Mouse (Mus musculus) heart, adult 9 months (tissue): ENCODE measurements around the gene Cdc20.

Experiments used
- DNase-seq, 2 experiments: peaks; one replicate each; pipeline ENCODE4 v3.0.0; 2022; ENCODE audit warnings: low spot score in 2 of 2

Gene Cdc20

DNA sequence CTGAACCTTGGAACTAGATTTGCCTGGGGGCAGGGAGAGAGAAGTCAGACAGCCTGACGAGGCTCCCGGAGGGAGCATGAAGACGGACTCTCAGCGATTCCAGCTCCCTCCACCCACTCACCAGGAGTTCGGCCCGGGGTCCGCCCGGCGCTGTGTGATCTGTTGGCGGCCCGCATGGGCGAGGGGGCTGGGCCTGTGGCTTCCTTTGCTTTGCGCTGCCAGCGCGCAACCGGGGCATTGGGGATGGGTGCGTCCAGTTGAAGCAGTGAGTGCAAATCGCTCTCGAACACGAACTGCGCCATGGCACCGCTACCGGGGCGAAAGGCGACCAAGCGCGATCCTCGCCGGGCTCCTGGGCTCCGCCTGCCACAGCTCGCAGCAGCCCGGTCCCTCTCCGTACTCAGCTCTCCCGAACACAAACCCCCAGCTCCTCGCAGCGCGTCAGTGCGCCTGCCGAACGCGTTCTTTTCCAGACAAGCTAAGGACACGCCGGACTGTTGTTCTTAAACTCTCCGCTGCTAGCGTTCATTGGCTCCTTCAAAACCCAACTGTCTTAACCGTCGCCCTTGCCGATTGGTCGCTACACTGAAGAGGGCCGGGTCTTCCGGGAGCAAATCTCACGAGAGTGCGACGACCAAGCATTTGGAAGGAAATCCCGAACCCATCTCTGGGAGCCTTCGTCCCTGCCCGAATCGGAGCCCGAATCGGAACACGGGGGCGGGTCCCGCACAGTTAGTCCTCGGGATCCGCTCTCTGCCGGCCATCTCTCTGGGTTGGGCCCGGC is at the start of gene Cdc20:
Cdc20 (minus strand) TSS at position 533 of the 784 bp plus-strand sequence.
- peak; percentile 92 to 93 for DNase-seq

DNA sequence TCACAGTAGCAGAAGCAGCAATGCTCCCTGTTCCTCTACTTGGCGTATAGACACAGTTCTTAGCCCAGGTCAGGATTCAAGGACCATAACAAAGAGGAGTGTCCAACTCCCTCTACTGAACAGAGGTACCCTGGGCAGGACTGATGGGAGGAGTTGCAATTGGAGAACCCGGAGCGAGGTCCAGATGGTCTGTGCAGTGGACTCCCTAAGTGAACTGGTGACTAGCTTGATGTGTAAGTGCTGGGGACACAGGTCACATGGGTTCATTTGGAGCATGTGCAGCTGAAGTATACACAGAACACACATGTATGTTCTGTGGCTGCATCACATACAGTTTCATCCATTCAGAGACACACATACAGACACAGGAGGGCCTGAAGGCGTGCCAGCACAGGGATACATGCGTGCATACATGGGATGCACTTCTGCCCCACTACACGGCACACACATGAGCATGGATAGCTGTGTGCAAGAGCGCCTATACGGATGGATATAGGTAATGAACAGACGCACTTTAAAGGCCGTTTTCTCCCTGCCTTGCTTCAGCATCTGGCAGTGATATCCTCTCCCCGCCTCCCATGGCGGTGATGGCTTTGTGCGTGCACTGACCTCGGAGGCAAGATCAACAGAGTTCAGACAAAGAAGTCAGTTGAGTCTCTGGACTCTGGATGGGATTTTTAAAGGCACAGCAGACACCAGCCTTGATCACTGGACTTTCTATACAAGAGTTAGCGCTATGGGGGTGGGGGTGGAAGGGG is 39.8 kb upstream of the Cdc20 start:
- DNase-seq: no peak

DNA sequence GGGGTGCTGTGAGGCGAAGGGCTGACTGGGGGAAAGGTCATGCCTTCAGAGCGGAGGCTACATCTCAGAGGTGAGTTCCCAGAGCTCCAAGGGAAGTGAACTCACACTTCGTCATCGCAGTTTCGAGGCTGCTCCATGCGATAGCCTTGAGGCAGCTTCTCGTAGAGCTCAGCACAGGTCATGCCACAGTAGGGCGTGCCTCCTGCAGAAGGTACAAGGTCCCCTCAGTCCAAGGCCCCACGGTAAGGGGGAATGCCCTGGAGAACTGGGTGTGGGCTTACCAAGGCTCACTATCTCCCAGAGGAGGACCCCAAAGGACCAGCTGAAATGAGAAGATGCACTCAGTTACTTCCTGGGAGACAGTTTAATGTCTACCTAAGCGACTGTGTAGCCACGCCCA is 35.5 kb upstream of the Cdc20 start:
- DNase-seq: no peak

DNA sequence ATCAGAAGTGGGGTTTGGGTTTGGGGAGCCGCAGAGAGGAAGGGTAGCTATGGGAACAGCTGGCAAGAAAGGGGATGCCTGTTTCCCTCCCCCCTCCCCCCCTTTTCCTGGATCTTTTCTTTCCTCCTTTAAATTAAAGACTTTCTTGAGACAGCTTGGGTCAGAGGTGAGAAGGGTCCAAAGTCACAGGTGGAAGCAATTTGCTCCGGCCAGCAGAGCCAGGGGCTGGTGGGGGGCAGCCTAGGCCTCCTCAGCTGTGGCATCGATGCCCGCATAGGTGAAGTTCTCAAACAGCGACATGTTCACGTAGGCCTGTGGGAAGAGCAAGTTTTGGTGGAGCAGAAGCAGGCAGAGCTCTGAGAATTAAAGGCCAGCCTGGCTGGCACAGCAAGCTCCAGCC is 34.1 kb upstream of the Cdc20 start:
- no peak for DNase-seq

DNA sequence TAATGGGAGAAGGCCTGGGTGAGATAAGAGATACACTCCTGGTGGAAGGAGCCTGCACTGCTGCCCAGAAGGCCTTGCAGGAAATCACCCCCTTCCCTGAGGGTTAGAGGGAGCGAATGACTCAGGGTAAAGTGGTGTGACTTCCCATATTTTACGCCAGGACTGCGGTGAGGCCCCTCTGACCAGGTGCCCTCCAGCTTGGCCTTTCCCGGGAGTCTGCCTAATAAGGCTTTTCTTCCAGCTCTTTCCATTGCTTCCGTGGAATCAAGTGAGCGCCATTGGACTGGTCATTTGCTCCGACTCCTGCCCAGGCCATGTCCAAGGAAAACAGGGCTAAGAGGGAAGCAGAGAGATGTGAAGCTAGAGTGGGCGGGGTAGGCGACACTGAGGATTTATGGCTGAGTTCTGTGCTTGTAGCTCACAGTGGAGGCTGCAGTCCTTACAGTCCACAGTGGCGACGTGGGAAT is 28.6 kb upstream of the Cdc20 start:
- peak; percentile 30 to 37 for DNase-seq

DNA sequence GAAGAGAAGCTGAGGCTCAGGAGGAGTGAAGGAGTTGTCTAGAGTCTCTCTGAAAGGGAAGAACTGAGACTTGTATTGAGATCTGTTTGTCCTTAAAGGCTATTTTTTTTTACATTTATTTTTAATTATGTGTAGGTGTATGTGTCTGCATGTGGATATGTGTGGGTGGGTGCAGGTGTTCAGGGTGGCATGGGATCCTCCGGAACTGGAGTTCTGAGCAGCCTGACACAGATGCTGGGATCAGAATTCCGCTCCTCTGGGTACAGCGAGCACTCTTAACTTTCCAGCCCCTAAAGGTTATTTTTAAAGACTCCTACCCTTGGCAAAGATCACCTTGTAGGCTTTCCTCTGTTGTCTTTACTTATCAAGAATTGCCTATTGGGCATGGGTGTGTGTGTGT is 27.8 kb upstream of the Cdc20 start:
- DNase-seq: no peak

DNA sequence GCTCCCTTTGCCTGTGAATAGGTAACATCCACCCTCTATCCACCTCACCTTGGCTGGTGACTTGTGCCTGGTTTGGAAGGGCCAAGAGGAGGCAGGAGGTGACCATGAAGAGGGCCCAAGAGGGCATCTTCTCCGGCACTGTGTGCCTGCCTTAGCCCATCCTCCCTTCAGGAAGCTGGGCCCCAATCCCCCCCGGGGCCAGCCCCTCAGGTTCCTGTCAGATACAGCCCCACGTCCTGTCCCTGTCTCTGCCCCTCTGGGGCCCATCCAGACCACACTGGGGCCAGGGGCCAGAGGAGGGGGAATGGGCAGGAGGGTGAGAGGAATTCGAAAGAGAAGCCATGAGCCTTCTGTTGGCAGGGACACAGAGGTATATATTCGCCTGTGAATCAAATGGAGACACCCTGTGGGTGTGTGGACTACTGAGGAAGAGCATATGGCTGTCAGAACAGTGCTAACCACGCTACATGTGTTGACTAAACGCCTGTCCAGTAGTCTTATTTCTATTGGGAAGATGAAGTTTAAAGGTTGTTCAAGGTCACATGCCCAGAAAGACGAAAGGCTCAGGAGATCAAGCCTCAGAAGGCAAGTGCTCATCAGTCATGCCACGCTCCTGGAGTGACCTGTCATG is 20.3 kb upstream of the Cdc20 start, which contains the start of gene Mpl:
Mpl (minus strand) TSS at position 169 of the 631 bp plus-strand sequence.
- DNase-seq: no peak

DNA sequence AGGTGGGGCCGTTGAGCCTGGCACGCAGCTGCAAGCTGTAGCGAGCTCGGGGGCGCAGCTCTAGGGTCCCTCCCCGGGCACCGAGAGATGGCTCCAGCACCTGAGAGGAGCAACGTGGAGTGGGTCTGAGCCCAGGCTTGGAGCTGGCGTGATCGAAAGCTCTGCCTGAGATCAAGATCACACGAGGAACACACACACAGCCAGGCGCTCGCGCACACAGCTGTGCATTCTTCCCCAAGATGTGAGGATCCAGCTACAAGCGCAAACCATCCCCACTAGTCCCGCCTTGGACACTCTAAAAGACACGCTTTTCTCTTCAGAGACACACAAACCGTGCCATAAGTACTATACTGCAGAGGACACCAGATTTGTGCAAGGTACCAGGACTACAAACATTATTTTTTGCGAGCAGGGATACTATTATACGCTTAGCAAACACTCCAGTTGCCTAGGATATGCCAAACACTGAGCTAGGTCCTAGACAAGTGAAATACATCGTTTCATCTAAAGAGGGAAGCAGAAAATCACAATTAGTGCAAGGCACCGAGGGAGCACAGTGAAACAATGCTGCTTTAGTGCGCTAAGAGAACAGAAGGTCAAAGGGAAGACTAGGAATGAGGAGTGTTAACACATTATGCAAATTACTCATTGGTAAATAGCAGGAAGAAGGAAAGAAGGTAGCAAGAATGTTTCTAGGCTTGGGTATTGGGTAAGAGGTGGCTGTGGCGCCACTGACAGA is 9.4 kb upstream of the Cdc20 start:
- no peak for DNase-seq

DNA sequence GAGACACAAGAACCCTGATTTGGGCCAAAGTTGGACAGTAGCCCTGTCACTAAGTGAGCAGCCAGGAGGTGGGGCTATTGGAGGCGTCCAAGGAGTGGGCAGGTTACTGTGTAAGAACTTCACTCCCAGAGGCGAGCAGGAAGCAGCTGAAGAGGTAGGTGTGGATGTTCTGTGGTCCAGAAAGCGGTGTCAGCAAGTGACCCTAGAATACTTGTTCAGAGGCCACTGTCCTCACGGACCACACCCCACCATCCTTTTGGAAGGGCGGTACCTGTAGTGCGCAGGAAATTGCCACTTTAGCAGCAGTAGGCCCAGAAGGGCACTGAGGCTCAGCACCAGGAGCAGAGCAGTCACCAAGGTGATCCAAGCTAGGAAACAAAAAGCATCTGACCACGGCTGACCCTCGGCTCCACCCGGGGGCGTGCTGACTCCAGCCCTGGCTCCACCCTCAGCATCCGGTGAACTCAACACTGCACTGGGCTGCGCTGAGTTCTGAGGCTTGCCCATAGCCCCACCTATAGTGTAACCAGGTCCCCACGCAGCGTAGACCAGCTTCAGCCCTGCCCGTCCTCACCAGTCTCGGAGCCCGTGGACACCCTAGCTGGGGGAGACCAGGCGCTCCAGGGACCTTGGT is 8.7 kb upstream of the Cdc20 start:
- DNase-seq: peak; percentile 57 to 74

DNA sequence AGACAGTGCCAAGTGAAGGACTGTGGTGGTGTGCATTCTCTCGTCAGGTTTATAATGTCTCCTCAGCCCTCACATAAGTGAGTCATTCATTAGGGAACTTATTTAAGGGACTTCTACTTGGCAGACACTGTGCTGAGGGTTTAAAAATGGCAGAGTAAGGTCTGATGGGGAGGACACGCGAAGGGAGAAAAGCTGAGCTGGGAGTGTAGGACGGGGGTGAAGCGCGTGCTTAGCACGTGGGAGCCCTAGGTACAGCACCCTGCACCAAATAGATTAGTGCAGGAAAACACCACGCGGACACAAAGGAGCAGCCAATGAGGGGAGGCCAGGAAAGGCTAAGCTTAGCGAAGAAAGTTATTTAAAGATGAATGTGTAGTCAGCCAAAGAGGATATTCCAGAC is 7.9 kb upstream of the Cdc20 start:
- no peak for DNase-seq

DNA sequence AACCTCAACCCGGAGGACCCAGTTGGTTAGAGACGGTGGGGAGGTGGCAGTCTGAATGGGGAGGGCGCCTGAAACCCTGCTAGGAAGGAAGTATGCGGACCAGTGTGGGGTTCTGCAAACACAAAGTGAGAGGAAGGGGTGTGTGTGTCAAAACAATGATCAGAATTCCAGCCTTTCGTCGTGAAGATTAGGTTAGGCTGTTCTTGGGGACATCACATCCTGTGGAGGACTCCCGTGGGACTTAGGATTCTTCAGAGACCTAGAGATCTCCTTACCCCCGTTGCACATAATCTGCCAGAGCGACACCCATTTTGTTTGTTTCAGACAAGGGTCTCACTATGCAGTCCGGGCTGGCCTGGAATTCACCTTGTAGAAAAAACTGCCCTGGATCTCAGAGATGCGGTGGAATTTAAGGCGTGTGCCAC is 689 bp upstream of the Cdc20 start:
- DNase-seq: peak; percentile 35 to 53

DNA sequence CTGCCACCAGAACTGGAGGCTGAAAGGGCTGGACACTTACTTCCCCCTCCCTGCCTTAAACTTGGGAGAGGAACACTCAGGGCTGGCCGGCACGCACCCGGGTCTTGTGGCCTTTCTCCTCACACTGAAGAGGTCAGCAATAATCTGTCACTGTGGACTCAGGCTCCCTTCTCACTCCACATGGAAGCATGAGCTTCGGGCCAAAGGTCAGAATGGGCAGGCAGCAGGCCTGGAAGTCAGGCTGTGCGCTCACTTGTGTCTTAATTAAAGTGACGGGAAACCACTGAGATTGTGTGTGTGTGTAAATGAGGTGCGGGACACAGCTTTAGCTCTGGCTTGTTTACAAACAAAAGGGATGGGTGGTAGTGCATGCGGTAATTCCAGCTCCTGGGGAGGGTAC is 4.8 kb downstream of the Cdc20 start:
- no peak for DNase-seq

DNA sequence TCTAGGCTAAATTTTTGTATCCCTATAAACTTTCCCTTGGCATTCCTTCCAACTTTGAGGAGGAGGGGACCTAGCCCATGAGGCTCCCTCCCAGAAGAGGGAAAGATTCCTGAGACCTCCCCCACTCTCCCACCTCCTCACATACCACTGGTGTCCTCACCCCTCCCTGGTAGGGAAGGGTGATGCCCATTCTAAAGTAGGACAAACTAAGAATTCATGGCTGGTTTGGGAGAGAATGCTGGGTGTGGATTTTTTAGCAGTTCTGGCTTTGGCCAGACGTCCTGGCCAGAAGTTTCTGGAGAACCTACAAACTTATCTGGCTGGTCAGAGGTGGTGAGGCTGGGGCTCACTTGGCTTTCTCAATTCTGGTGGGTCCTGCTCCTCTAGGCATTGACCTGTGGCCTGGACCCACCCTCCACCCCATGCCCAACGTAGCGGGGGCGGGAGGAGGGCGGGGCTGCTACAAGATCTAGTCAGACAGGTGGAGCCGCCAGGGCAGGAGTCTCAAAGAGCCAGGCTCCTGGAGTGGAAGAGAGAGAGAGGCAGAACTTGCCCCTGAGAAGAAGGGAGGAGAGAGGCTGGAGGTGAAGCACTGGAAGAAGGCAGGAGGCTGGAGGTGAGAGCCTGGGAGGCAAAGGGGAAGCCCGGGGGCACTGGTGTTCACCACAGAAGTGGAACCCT is 7.8 kb downstream of the Cdc20 start:
- no peak for DNase-seq

DNA sequence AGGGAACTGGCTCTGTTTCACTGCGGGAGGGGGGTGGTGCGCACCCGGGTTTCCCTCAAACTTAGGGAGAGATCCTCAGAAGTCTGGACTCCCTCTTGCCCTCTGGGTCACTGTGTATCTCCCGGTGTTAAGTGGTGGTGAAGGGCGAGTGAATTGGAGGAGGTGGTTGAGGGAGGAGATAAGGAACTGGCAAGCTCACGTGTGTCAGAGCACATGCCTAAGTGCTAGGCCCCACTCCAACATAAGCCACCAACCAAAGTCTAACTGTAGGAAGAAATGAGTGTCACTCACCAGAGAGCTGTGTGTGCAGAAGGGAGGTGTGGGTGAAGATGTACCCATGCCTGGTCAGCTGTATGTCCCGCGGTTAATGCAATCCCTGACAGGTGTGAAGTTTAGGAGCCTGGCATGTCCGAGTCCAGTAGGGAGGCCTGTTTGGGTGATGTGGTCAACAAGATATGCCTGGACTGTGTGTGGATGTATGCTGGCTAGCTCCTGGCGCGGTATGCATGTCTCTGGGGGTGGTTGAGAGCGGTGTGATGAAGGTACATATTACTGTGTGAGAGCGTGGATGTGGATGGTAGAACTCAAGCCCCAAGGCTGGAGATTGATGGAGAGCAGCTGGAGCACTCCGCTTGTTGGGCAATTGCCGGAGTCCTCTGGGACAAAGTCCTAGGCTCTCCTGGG is 8.5 kb downstream of the Cdc20 start:
- DNase-seq: peak; percentile 49 to 52

DNA sequence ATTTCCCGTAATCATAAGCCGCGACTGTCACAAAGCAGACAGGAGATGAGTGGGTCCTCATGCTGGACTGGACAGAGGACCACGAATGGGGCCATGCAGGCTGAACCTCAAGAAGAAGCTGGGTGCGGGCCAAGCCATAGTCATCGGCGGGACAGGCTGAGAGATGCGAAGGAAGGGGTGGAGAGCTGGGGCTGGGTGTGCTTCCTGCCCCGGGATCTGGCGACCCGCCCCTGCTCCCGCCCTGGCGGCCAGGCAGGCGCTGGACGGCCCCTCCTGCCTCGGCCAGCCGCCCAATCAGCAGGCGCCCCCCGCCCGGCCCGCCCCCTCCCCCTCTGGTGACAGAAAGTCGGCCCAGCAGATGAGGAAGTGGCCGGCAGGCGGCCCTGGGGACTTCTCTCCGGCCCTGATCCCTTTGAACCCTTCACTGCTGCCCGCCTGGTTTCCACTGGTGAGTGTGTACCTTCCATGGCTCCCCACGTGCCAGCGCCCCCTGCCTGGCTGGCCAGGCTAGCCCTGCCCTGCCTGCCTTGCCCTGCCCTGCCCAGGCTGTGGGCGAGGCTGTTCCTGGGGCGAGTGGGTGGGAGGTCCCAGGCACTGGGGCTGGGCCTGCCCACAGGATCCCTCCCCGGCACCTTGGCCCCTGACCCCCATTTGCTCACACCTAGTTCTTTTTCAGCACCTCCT is 9.2 kb downstream of the Cdc20 start, which contains the start of gene Elovl1:
Elovl1 (plus strand) TSS at position 326 of the 684 bp plus-strand sequence.
- peak; percentile 92 for DNase-seq

DNA sequence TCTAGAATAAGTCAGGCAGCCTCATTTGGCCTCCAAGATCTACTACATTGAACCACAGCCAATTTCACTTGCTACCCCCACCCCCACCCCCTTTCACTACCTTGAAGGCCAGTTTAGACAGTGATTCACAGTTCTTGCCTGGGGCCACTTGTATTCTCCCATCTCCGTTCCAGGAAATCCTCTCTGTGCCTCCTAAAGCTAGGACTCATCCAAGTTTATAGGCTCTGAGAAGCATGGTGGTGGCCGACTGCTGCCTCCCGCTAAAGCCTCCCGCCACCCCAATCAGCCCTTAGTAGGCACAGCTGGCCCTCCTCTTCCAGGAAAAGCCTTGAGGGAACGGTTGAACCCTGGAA is 9.8 kb downstream of the Cdc20 start:
- DNase-seq: no peak

DNA sequence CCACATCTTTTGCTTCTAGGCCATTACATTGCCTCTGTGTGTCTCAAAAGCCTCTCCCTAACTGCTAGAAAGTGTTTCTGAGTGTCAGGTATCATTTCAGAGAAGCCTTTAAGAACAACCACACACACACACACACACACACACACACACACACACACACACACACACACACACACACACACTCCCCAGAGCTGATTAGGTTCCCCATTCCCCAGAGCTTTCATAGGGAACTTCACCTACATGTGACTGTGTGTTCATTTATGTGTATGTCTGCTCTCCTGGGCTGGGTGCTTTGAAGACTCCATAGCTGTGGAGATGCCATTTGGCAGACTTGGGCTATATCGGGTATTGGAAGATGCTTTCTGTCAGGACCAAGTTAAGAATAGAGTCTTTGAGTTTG is 11.8 kb downstream of the Cdc20 start:
- DNase-seq: no peak

DNA sequence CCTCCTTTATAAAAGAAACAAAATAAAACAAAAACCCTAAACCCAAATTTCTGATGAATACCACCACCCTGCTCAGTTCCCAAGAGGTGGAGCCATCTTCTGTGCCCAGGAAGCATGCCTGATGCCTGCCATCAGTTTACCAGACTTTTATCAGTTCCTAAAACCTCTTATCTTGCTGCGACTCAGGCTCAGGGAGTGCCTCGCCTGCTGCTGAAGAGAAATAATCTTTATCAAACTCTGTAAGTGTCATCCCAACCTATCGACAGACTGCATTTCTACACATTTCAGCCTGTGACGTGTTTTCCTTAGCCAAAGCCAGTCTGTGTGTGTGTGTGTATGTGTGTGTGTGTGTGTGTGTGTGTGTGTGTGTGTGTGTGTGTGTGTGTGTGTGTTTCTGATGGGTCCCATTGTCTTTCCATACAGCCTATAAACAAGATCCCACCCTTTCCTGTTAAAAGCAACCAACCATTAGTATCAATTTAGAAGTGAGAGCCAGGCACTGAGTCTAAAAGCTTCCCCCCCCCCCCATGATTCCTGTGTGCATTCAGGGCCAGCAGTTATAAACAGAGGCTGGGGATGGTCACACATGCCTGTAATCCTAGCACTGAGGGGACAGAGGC is 12.5 kb downstream of the Cdc20 start:
- DNase-seq: no peak

DNA sequence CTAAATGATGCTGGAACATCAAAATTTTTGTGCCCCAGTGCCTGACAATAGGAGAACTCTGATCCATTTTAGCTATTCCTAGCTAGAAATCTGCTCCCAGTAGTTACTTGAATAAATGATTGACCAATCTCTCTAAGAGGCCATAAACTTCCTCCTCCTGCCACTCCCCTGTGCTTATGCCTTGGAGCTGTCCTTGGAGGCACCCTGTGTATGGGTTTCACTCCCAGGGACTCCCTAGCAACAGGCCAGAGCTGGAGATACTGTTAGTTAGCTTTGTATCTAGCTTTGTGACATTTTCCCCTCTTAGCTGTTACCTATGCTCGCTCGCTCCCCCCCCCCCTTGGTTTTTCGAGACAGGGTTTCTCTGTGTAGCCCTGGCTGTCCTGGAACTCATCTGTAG is 15.8 kb downstream of the Cdc20 start:
- DNase-seq: no peak
